Mouse (Mus musculus): ENCODE results near the gene Uevld. TPM values are rescaled to one million over a fixed set of nuclear protein-coding genes. Genes with fewer than 3 reads are reported as not detected.
"Not testable (repeated sequence)": the region's sequence is repeated elsewhere in the genome, so short reads cannot be mapped to it uniquely, and the experiment has no call there.

The Uevld gene
- polyA plus RNA-seq, 1 experiment from 2014 or later: 14.3 TPM

DNA sequence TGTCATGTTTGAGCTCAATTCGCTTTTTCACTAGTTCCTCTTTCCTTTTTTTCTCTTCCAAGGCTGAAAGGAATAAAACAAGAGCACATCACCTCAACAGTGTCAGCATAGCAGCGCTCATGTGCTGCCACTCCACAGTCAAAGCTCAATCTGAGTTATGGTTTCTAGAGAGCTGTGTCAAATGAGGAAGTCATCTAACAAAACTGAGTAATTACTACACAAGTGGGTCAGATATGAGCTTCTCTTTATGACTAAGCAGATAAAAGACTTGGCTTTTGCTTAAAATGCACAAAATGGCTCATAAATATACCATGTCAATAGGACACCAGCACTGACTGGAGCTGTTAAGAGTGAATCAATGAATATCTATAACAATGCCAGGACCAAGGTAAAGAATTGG, 40.6 kb upstream of the Uevld start:
- DNase-seq (ENCODE audit: low read depth, low spot score): no peak
- CTCF ChIA-PET: interaction anchor here (0.8 to 2.4 kb wide), 4 partner anchors 9 to 37 kb away, joined by 3 to 7 read pairs (median 5); no protein-coding TSS in a partner anchor
- no peak for ATAC-seq
- in situ Hi-C loops (cut with MboI; ENCODE audit: low pct_unique_long_range_greater_than_20kb): no loop called here
- no peak for TF ChIP-seq CTCF (IDR thresholded peaks at IDR 0.05)
- H3K27me3 ChIP-seq: no peaks in the 10 kb centered on the region
- POLR2A ChIA-PET: interaction anchor here (1.0 to 1.3 kb wide), 2 partner anchors 9 to 23 kb away, joined by 3 read pairs; no protein-coding TSS in a partner anchor

- in situ Hi-C loops (cut with MboI; ENCODE audit: low pct_unique_long_range_greater_than_20kb): no loop called here
- no peak for DNase-seq (ENCODE audit: low read depth, low spot score)
- CTCF ChIA-PET: interaction anchor here (0.9 to 1.4 kb wide), 2 partner anchors 8 to 105 kb away, joined by 3 to 5 read pairs; no protein-coding TSS in a partner anchor
- H3K27me3 ChIP-seq: no peaks in the 10 kb centered on the region
- ATAC-seq: no peak
- POLR2A ChIA-PET: interaction anchor here (1.3 kb wide), 1 partner anchor 8 kb away, joined by 3 read pairs; no protein-coding TSS in a partner anchor
- no peak for TF ChIP-seq CTCF (IDR thresholded peaks at IDR 0.05)
Observed at GRCm38 (mm10) chr7:46997644-46998395, 39.5 kb upstream of the Uevld start.

DNA sequence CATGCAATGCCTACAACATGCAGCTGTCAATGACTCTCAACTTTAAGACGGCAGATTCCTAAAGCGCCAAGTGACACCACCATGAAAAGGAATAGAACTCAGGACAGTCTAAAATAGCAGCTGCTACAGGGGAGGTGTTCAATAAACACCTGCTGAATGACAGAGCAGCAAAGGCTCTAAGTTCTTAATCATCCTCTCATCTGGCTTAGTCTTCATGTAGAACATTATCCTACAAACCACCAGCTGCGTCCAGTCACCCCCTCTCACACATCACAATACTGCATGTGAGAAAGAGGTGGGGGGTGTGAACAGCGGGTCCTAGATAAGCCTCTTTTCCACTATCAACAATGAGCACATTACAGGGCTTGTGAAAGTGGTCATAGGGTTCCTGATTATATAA, 38.7 kb upstream of the Uevld start:
- ChIA-PET CTCF (interaction anchor here (0.9 to 1.8 kb wide), 2 partner anchors 12 to 105 kb away, joined by 3 read pairs; no protein-coding TSS in a partner anchor), POLR2A (no interaction called here)
- H3K27me3 ChIP-seq: no peaks in the 10 kb centered on the region
- in situ Hi-C loops (cut with MboI; ENCODE audit: low pct_unique_long_range_greater_than_20kb): no loop called here
- ATAC-seq (no peak), DNase-seq (ENCODE audit: low read depth, low spot score) (no peak)
- TF ChIP-seq CTCF (IDR thresholded peaks at IDR 0.05): no peak

GRCm38 (mm10) chr7:46995558-46995957, 37.2 kb upstream of the Uevld start:
- H3K27me3 ChIP-seq: no peaks in the 10 kb centered on the region
- ChIA-PET POLR2A (no interaction called here), CTCF (interaction anchor here (1.0 to 2.2 kb wide), 4 partner anchors 11 to 30 kb away, joined by 3 to 5 read pairs (median 3); no protein-coding TSS in a partner anchor)
- DNase-seq (ENCODE audit: low read depth, low spot score) (no peak), ATAC-seq (no peak)
- in situ Hi-C loops (cut with MboI; ENCODE audit: low pct_unique_long_range_greater_than_20kb): no loop called here
- TF ChIP-seq CTCF (IDR thresholded peaks at IDR 0.05): no peak

- DNase-seq (ENCODE audit: low read depth, low spot score) (no peak), ATAC-seq (no peak)
- CTCF ChIA-PET: interaction anchor here (1.3 kb wide), 1 partner anchor 13 kb away, joined by 3 read pairs; no protein-coding TSS in a partner anchor
- no peaks in the 10 kb centered on the region for H3K27me3 ChIP-seq
- in situ Hi-C loops (cut with MboI; ENCODE audit: low pct_unique_long_range_greater_than_20kb): no loop called here
- no peak for TF ChIP-seq CTCF (IDR thresholded peaks at IDR 0.05)
- POLR2A ChIA-PET: no interaction called here
Observed at GRCm38 (mm10) chr7:46993079-46993478, 34.8 kb upstream of the Uevld start.

- ATAC-seq; DNase-seq (ENCODE audit: low read depth, low spot score); in situ Hi-C loops (cut with MboI; ENCODE audit: low pct_unique_long_range_greater_than_20kb); H3K27me3 ChIP-seq: not testable (repeated sequence)
- ChIA-PET CTCF (interaction anchor here (1.6 kb wide), 1 partner anchor 9 kb away, joined by 5 read pairs; no protein-coding TSS in a partner anchor), POLR2A (interaction anchor here (1.0 kb wide), 1 partner anchor 9 kb away, joined by 3 read pairs; no protein-coding TSS in a partner anchor)
Observed at GRCm38 (mm10) chr7:46989387-46989786, 31.1 kb upstream of the Uevld start.

- no peak for ATAC-seq
- DNase-seq (ENCODE audit: low read depth, low spot score): no peak
- CTCF ChIA-PET: interaction anchor here (0.9 to 2.4 kb wide), 4 partner anchors 12 to 29 kb away, joined by 3 to 7 read pairs (median 4); no protein-coding TSS in a partner anchor
- POLR2A ChIA-PET: interaction anchor here (0.6 kb wide), 1 partner anchor 11 kb away, joined by 9 read pairs; no protein-coding TSS in a partner anchor
- in situ Hi-C loops (cut with MboI; ENCODE audit: low pct_unique_long_range_greater_than_20kb): no loop called here
- TF ChIP-seq CTCF (IDR thresholded peaks at IDR 0.05): no peak
- H3K27me3 ChIP-seq: no peaks in the 10 kb centered on the region
Observed at GRCm38 (mm10) chr7:46987073-46987472, 28.7 kb upstream of the Uevld start.

DNA sequence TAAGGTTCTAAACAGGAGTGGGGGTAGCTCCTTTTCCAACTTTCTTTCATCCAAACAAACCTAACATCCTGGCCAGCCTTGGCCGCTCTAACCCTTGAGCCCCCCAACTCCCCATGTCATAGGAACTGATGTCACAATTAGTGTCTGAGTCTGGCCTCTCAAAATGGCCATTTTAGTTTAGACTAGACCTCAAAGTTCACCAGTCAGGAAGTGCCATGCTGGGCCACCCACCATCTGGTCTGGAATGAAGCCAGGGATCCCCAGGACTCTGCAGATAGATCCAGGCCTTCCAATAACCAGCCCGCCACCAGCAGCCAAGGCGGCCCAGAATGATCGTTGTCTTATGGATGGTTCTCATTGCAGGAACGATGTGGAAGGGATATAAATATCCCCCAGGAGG, 28.3 kb upstream of the Uevld start:
- no peaks in the 10 kb centered on the region for H3K27me3 ChIP-seq
- TF ChIP-seq CTCF (IDR thresholded peaks at IDR 0.05): no peak
- DNase-seq (ENCODE audit: low read depth, low spot score) (no peak), ATAC-seq (no peak)
- CTCF ChIA-PET: interaction anchor here (0.9 to 2.4 kb wide), 4 partner anchors 13 to 22 kb away, joined by 3 to 7 read pairs (median 4); no protein-coding TSS in a partner anchor
- in situ Hi-C loops (cut with MboI; ENCODE audit: low pct_unique_long_range_greater_than_20kb): no loop called here
- POLR2A ChIA-PET: interaction anchor here (0.6 kb wide), 1 partner anchor 11 kb away, joined by 9 read pairs; no protein-coding TSS in a partner anchor

GRCm38 (mm10) chr7:46985718-46986505, 27.6 kb upstream of the Uevld start:
- H3K27me3 ChIP-seq: no peaks in the 10 kb centered on the region
- DNase-seq (ENCODE audit: low read depth, low spot score) (no peak), ATAC-seq (no peak)
- in situ Hi-C loops (cut with MboI; ENCODE audit: low pct_unique_long_range_greater_than_20kb): no loop called here
- POLR2A ChIA-PET: no interaction called here
- CTCF ChIA-PET: interaction anchor here (0.9 to 2.4 kb wide), 4 partner anchors 9 to 21 kb away, joined by 3 to 7 read pairs (median 4); no protein-coding TSS in a partner anchor
- no peak for TF ChIP-seq CTCF (IDR thresholded peaks at IDR 0.05)

DNA sequence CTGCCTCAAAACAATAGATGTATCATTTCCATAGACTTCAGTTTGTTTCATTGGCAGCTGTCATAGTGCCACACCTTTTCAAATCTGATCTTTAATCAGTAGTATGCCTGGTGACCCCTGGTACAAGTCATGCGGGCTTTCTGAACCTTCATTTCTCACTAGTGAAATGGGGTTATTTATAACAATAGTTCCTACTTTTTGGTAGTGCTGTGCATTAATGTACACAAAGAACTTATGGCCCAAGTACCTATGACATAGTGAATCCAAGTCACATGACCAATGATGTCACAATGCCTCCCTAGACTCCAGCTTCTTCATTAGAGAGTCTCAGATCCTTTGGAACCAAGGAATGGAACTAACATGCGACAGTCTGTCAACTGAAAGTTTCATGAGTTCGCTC, 25.0 kb upstream of the Uevld start, which contains the start of gene Gm9999:
TSS of gene Gm9999 (plus strand) at position 301 of the 400 bp plus-strand sequence.
- DNase-seq (ENCODE audit: low read depth, low spot score) (no peak), ATAC-seq (no peak)
- in situ Hi-C loops (cut with MboI; ENCODE audit: low pct_unique_long_range_greater_than_20kb): no loop called here
- CTCF ChIA-PET: no interaction called here
- POLR2A ChIA-PET: no interaction called here
- no peaks in the 10 kb centered on the region for H3K27me3 ChIP-seq
- TF ChIP-seq CTCF (IDR thresholded peaks at IDR 0.05): no peak
